Mouse (Mus musculus) lung, postnatal 0 days (tissue): Measurements from ENCODE around the gene G6pc3.

Experiments
- CTCF ChIP-seq: IDR thresholded peaks from 2 replicates; pipeline ENCODE4 v1.5.1; 2016; ENCODE audit warnings: antibody characterized with exemption, mild to moderate bottlenecking
- EP300 ChIP-seq: IDR thresholded peaks from 2 replicates; pipeline ENCODE4 v1.6.1; 2016; ENCODE audit warnings: antibody characterized with exemption, mild to moderate bottlenecking, control low read depth

GRCm38 (mm10) chr11:102193657-102194440 is 4.4 kb downstream of the G6pc3 start:
- TF ChIP-seq EP300 (no peak), CTCF (no peak)
